Mouse (Mus musculus): ENCODE results near the gene BC004004. TPM values are rescaled to one million over a fixed set of nuclear protein-coding genes. Genes with fewer than 3 reads are reported as not detected.

BC004004 gene
- polyA plus RNA-seq, 1 experiment from 2014 or later = 62.2 TPM

- no peaks in the 10 kb centered on the region for H3K9me3 ChIP-seq (ENCODE audit: control insufficient read depth, low read length)
- H3K4me2 ChIP-seq (ENCODE audit: low read depth) = no peak overlapping the region
- no peak for DNase-seq (ENCODE audit: low spot score)
- H3K4me3 ChIP-seq (ENCODE audit: low read depth, low read length) = no peak overlapping the region
- H3K4me1 ChIP-seq (ENCODE audit: control insufficient read depth, insufficient read depth, low read length) = no peaks in the 10 kb centered on the region
- H3K27ac ChIP-seq (ENCODE audit: low read depth, low read length) = no peak overlapping the region
- peaks cover 15% of the 10 kb centered on the region for H3K36me3 ChIP-seq (ENCODE audit: control insufficient read depth, insufficient read depth, low read length)
- H3K9ac ChIP-seq (ENCODE audit: low read length) = no peak overlapping the region
- H3K27me3 ChIP-seq (ENCODE audit: control insufficient read depth, insufficient read depth, low read length) = no peaks in the 10 kb centered on the region
- 85% methylated on average over 6 of the region's 6 CpGs for WGBS
- ATAC-seq (ENCODE audit: insufficient read depth, low FRiP score, low TSS enrichment) = no peak
These were observed 12.1 kb upstream of the BC004004 start for GRCm38 (mm10) chr17:29256507-29256906.

- DNase-seq (ENCODE audit: low spot score) = no peak
- Histone ChIP-seq H3K27me3 (ENCODE audit: control insufficient read depth, insufficient read depth, low read length) (no peaks in the 10 kb centered on the region), H3K36me3 (ENCODE audit: control insufficient read depth, insufficient read depth, low read length) (peaks cover 15% of the 10 kb centered on the region), H3K4me1 (ENCODE audit: control insufficient read depth, insufficient read depth, low read length) (no peaks in the 10 kb centered on the region), H3K4me3 (ENCODE audit: low read depth, low read length) (no peak overlapping the region), H3K4me2 (ENCODE audit: low read depth) (no peak overlapping the region), H3K9ac (ENCODE audit: low read length) (no peak overlapping the region), H3K27ac (ENCODE audit: low read depth, low read length) (no peak overlapping the region), H3K9me3 (ENCODE audit: control insufficient read depth, low read length) (no peaks in the 10 kb centered on the region)
- ATAC-seq (ENCODE audit: insufficient read depth, low FRiP score, low TSS enrichment) = no peak
- 96% methylated on average over 10 of the region's 10 CpGs for WGBS
These were observed 11.5 kb upstream of the BC004004 start for GRCm38 (mm10) chr17:29257001-29257511.

- Histone ChIP-seq H3K9me3 (ENCODE audit: control insufficient read depth, low read length) (no peaks in the 10 kb centered on the region), H3K9ac (ENCODE audit: low read length) (no peak overlapping the region), H3K4me3 (ENCODE audit: low read depth, low read length) (no peak overlapping the region), H3K36me3 (ENCODE audit: control insufficient read depth, insufficient read depth, low read length) (peaks cover 15% of the 10 kb centered on the region), H3K4me1 (ENCODE audit: control insufficient read depth, insufficient read depth, low read length) (peaks cover 5% of the 10 kb centered on the region), H3K27me3 (ENCODE audit: control insufficient read depth, insufficient read depth, low read length) (no peaks in the 10 kb centered on the region), H3K27ac (ENCODE audit: low read depth, low read length) (no peak overlapping the region), H3K4me2 (ENCODE audit: low read depth) (no peak overlapping the region)
- DNase-seq (ENCODE audit: low spot score) (no peak), ATAC-seq (ENCODE audit: insufficient read depth, low FRiP score, low TSS enrichment) (no peak)
- WGBS = 83% methylated on average over 10 of the region's 10 CpGs
These were observed 10.5 kb upstream of the BC004004 start for GRCm38 (mm10) chr17:29258025-29258558.

GRCm38 (mm10) chr17:29258921-29259320, 9.7 kb upstream of the BC004004 start:
- Histone ChIP-seq H3K9me3 (ENCODE audit: control insufficient read depth, low read length) (no peaks in the 10 kb centered on the region), H3K4me1 (ENCODE audit: control insufficient read depth, insufficient read depth, low read length) (peaks cover 7% of the 10 kb centered on the region), H3K27me3 (ENCODE audit: control insufficient read depth, insufficient read depth, low read length) (no peaks in the 10 kb centered on the region), H3K27ac (ENCODE audit: low read depth, low read length) (no peak overlapping the region), H3K36me3 (ENCODE audit: control insufficient read depth, insufficient read depth, low read length) (peaks cover 15% of the 10 kb centered on the region), H3K4me2 (ENCODE audit: low read depth) (no peak overlapping the region), H3K9ac (ENCODE audit: low read length) (no peak overlapping the region), H3K4me3 (ENCODE audit: low read depth, low read length) (no peak overlapping the region)
- ATAC-seq (ENCODE audit: insufficient read depth, low FRiP score, low TSS enrichment) (no peak), DNase-seq (ENCODE audit: low spot score) (no peak)
- 97% methylated on average over 2 of the region's 2 CpGs for WGBS

DNA sequence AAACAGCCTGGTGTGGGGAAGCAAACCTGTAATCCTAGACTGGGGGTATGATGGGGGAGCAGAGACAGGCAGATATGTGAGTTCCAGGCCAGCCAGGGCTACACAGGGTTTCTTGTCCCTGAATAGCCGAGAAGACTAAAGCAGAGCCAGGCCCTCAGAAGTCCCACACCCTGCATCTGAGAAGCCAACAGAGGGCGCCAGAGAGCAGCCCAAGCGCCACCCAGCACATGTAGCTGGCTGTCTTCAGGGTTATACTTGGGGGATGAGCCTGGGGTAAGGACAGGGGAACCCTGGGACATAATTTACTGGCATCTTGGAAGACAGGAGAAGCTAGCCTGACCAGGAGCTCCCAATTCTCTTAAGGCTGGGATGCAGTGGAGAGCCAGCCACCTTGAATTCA, 9.1 kb upstream of the BC004004 start:
- no peak overlapping the region for H3K9ac ChIP-seq (ENCODE audit: low read length)
- 5% methylated on average over 3 of the region's 3 CpGs for WGBS
- no peak overlapping the region for H3K4me3 ChIP-seq (ENCODE audit: low read depth, low read length)
- ATAC-seq (ENCODE audit: insufficient read depth, low FRiP score, low TSS enrichment) = peak; percentile 64; the same call in 1 of the 2 replicates
- peaks cover 11% of the 10 kb centered on the region for H3K4me1 ChIP-seq (ENCODE audit: control insufficient read depth, insufficient read depth, low read length)
- no peaks in the 10 kb centered on the region for H3K9me3 ChIP-seq (ENCODE audit: control insufficient read depth, low read length)
- peak; percentile 84 for DNase-seq (ENCODE audit: low spot score)
- H3K36me3 ChIP-seq (ENCODE audit: control insufficient read depth, insufficient read depth, low read length) = peaks cover 15% of the 10 kb centered on the region
- H3K4me2 ChIP-seq (ENCODE audit: low read depth) = no peak overlapping the region
- H3K27me3 ChIP-seq (ENCODE audit: control insufficient read depth, insufficient read depth, low read length) = no peaks in the 10 kb centered on the region
- H3K27ac ChIP-seq (ENCODE audit: low read depth, low read length) = no peak overlapping the region

GRCm38 (mm10) chr17:29260501-29260900, 8.1 kb upstream of the BC004004 start:
- ATAC-seq (ENCODE audit: insufficient read depth, low FRiP score, low TSS enrichment) (no peak), DNase-seq (ENCODE audit: low spot score) (no peak)
- peaks cover 13% of the 10 kb centered on the region for H3K4me1 ChIP-seq (ENCODE audit: control insufficient read depth, insufficient read depth, low read length)
- no peaks in the 10 kb centered on the region for H3K9me3 ChIP-seq (ENCODE audit: control insufficient read depth, low read length)
- WGBS = 89% methylated on average over 15 of the region's 15 CpGs
- no peak overlapping the region for H3K4me3 ChIP-seq (ENCODE audit: low read depth, low read length)
- H3K27me3 ChIP-seq (ENCODE audit: control insufficient read depth, insufficient read depth, low read length) = no peaks in the 10 kb centered on the region
- H3K4me2 ChIP-seq (ENCODE audit: low read depth) = no peak overlapping the region
- H3K9ac ChIP-seq (ENCODE audit: low read length) = no peak overlapping the region
- H3K27ac ChIP-seq (ENCODE audit: low read depth, low read length) = no peak overlapping the region
- peaks cover 15% of the 10 kb centered on the region for H3K36me3 ChIP-seq (ENCODE audit: control insufficient read depth, insufficient read depth, low read length)

DNA sequence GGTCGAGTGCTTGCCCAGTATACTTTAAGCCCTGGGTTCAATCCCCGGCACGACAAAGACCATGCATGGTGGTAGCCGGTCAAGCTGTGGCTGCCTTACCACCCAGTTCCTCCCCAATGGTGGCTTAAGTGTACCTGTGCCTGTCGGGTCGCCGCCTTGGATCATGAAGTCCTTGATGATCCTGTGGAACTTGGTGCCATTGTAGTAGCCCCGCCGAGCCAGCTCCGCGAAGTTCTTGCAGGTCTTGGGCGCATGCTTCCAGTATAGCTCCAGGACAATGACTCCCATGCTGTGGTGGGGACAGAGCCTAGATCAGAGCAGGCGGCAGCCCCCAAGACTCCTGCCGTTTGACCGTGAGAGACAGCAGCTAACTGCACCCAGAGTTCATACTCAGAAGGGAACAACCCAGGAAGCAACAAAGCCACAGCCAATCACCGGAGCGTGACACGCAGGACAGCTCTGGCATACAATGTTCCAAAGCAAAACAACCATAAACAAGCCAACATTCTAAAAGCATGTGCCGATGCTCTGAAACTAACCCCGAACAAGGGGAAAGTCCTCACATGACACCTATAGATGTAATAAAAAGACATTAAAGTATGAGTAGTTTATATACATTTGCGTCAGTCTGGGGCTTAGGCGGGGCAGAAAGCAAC, 6.9 kb upstream of the BC004004 start:
- Histone ChIP-seq H3K9me3 (ENCODE audit: control insufficient read depth, low read length) (no peaks in the 10 kb centered on the region), H3K4me3 (ENCODE audit: low read depth, low read length) (no peak overlapping the region), H3K9ac (ENCODE audit: low read length) (no peak overlapping the region), H3K4me2 (ENCODE audit: low read depth) (no peak overlapping the region), H3K36me3 (ENCODE audit: control insufficient read depth, insufficient read depth, low read length) (peaks cover 12% of the 10 kb centered on the region), H3K4me1 (ENCODE audit: control insufficient read depth, insufficient read depth, low read length) (peaks cover 13% of the 10 kb centered on the region), H3K27ac (ENCODE audit: low read depth, low read length) (no peak overlapping the region), H3K27me3 (ENCODE audit: control insufficient read depth, insufficient read depth, low read length) (no peaks in the 10 kb centered on the region)
- ATAC-seq (ENCODE audit: insufficient read depth, low FRiP score, low TSS enrichment) (no peak), DNase-seq (ENCODE audit: low spot score) (no peak)
- WGBS = 93% methylated on average over 22 of the region's 22 CpGs

DNA sequence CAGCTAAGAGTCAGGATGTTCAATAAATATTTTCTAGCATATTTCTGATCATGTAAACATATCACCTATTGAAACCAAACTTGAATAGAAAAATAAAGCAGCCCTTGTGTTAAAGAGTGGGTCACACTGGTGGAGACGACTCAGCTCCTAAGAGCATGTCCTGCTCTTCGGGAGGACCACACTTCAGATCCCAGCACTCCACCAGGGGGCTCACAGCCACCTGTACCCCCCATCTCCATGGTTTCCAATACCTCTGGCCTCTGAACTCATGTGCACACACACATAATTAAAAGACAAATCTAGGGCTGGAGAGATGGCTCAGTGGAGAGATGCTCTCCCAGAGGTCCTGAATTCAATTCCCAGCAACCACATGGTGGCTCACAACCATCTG, 6.3 kb upstream of the BC004004 start:
- no peak for DNase-seq (ENCODE audit: low spot score)
- H3K36me3 ChIP-seq (ENCODE audit: control insufficient read depth, insufficient read depth, low read length) = peaks cover 7% of the 10 kb centered on the region; the same call in 1 of the 2 replicates
- WGBS = 69% methylated on average over 2 of the region's 2 CpGs
- no peak overlapping the region for H3K27ac ChIP-seq (ENCODE audit: low read depth, low read length)
- H3K9me3 ChIP-seq (ENCODE audit: control insufficient read depth, low read length) = no peaks in the 10 kb centered on the region
- H3K9ac ChIP-seq (ENCODE audit: low read length) = no peak overlapping the region
- H3K4me1 ChIP-seq (ENCODE audit: control insufficient read depth, insufficient read depth, low read length) = peaks cover 13% of the 10 kb centered on the region
- no peak for ATAC-seq (ENCODE audit: insufficient read depth, low FRiP score, low TSS enrichment)
- H3K27me3 ChIP-seq (ENCODE audit: control insufficient read depth, insufficient read depth, low read length) = no peaks in the 10 kb centered on the region
- H3K4me2 ChIP-seq (ENCODE audit: low read depth) = no peak overlapping the region; the same call in 1 of the 2 replicates
- H3K4me3 ChIP-seq (ENCODE audit: low read depth, low read length) = no peak overlapping the region

DNA sequence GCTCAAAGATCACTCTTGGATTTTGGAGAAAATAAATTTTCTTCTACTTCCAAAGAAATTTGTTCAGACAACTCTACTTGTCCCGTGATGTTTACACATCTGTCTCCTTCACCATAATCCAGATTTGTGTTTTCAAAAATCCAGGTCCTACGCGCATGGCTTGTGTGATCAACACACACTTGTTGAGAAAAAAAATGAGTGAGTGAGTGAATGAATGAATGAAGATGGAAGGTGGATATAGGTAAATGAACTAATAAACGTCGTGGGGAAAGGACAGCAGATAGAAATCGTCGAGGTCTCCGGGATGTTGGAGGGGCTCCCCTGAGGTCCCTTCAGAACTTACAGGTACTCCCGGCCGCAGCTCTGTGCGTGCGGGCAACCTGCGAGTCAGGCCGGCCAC, 5.2 kb upstream of the BC004004 start:
- H3K27me3 ChIP-seq (ENCODE audit: control insufficient read depth, insufficient read depth, low read length) = no peaks in the 10 kb centered on the region
- H3K4me1 ChIP-seq (ENCODE audit: control insufficient read depth, insufficient read depth, low read length) = peaks cover 13% of the 10 kb centered on the region
- H3K9me3 ChIP-seq (ENCODE audit: control insufficient read depth, low read length) = no peaks in the 10 kb centered on the region
- peak overlapping the region; percentile 90 for H3K4me3 ChIP-seq (ENCODE audit: low read depth, low read length)
- peak overlapping the region; percentile 78 for H3K9ac ChIP-seq (ENCODE audit: low read length)
- no peak for ATAC-seq (ENCODE audit: insufficient read depth, low FRiP score, low TSS enrichment)
- H3K27ac ChIP-seq (ENCODE audit: low read depth, low read length) = peak overlapping the region; percentile 94
- WGBS = 1% methylated on average over 14 of the region's 14 CpGs
- peak overlapping the region; percentile 69 for H3K4me2 ChIP-seq (ENCODE audit: low read depth)
- peaks cover 5% of the 10 kb centered on the region; the same call in 1 of the 2 replicates for H3K36me3 ChIP-seq (ENCODE audit: control insufficient read depth, insufficient read depth, low read length)
- no peak for DNase-seq (ENCODE audit: low spot score)
